In the genomic region with DNA sequence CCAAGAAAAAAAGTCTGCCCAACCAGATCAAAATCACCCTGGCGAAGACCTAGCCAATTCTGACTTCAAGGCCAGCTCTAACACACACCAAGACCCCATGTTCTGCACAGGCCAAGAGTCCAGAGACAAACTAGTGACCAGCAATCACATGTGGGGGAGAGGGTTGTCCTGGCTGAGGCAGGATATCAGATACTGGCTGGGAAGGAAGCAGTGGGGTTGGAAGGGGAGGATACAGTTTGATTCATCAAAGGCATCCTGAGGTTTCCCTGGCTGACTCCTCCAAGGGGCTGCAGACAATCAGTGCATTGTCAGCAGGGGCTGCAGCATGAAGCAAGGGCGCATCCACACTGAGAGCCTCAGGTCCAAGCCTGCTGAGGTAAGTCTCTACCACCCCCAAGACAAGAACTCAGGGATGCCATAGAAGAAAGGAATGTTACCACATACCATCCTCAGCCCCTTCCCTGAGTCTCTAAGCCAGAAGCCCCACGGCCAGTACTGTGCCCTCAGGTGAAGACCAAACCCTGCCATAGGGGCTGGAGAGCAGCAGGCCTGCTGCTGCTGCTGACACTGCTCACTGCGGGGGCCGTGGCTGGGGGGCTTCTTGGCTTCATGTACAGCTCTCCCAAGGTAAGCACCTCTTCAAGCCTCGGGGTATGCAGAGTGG, we compare ENCODE assay signal across 9 mouse cellular contexts. TPM values are rescaled to one million over a fixed set of nuclear protein-coding genes. Genes with fewer than 3 reads are reported as not detected.
DNase-seq lines count a peak whose midpoint lies in the region; ATAC-seq and TF ChIP-seq lines count a peak whose summit lies in the region.
"Had no signal": no experiment of that assay in that cellular context is flagged by ENCODE, and none has a peak within 500 bp of the region (broad histone marks: within the 10 kb centered on the region; RNA-seq: fewer than 3 reads in every experiment).

Gene Bricd5 (plus strand): TSS at position 273 of the 664 bp plus-strand sequence.

- H3K9me3 ChIP-seq in neural tube, embryonic 11.5 days (ENCODE audit: control insufficient read depth, low read length): no peaks in the 10 kb centered on the region
- no peaks in the 10 kb centered on the region for H3K9me3 ChIP-seq in liver, embryonic 15.5 days (replicated peaks)

- H3K36me3 ChIP-seq in neural tube, embryonic 11.5 days (ENCODE audit: control insufficient read depth, insufficient read depth, low read length): peaks cover 14% of the 10 kb centered on the region
- H3K36me3 ChIP-seq in liver, embryonic 15.5 days (replicated peaks): peaks cover 67% of the 10 kb centered on the region

- no peak within 1 kb of the TSS for H3K9ac ChIP-seq in neural tube, embryonic 11.5 days (ENCODE audit: low read length)
- peak within 1 kb of the TSS; percentile 96; the same call in 1 of the 2 replicates for H3K9ac ChIP-seq in liver, embryonic 15.5 days

- no peak for ATAC-seq in neural tube, embryonic 11.5 days (ENCODE audit: insufficient read depth, low FRiP score, low TSS enrichment)
- ATAC-seq in liver, embryonic 15.5 days (ENCODE audit: insufficient read depth): no peak
- no peak for ATAC-seq in CD4-positive, CD25-positive, alpha-beta regulatory T cell, adult 4 months

- H3K27me3 ChIP-seq in neural tube, embryonic 11.5 days (ENCODE audit: control insufficient read depth, insufficient read depth, low read length): no peaks in the 10 kb centered on the region
- H3K27me3 ChIP-seq in liver, embryonic 15.5 days: no peaks in the 10 kb centered on the region

- intact Hi-C loops in gastrocnemius, adult 2 months (cut with DNase I): no loop called here

- TF ChIP-seq CTCF in gastrocnemius, adult 2 months (IDR thresholded peaks at IDR 0.05): no peak

- 87% methylated on average over 6 of the region's 6 CpGs for WGBS in neural tube, embryonic 11.5 days
- WGBS in liver, embryonic 15.5 days (ENCODE audit: insufficient replicate concordance): 76% methylated on average over 6 of the region's 6 CpGs

- H3K4me2 ChIP-seq in neural tube, embryonic 11.5 days (ENCODE audit: low read depth): 0 out of 2 replicates have a peak within 1 kb of the TSS, but pooled peaks have one; percentile 4
- peak within 1 kb of the TSS; percentile 96 for H3K4me2 ChIP-seq in liver, embryonic 15.5 days

- peak within 1 kb of the TSS; percentile 91 for H3K4me3 ChIP-seq in gastrocnemius, adult 2 months
- H3K4me3 ChIP-seq in neural tube, embryonic 11.5 days (ENCODE audit: low read depth, low read length): 0 out of 2 replicates have a peak within 1 kb of the TSS, but pooled peaks have one; percentile 8
- peak within 1 kb of the TSS; percentile 95 for H3K4me3 ChIP-seq in liver, embryonic 15.5 days (replicated peaks)

- peak within 1 kb of the TSS; percentile 95 for H3K27ac ChIP-seq in gastrocnemius, adult 2 months
- H3K27ac ChIP-seq in neural tube, embryonic 11.5 days (ENCODE audit: low read depth, low read length): no peak within 1 kb of the TSS
- H3K27ac ChIP-seq in liver, embryonic 15.5 days (replicated peaks): peak within 1 kb of the TSS; percentile 97; the same call in 1 of the 2 replicates

- peaks cover 20% of the 10 kb centered on the region for H3K4me1 ChIP-seq in neural tube, embryonic 11.5 days (ENCODE audit: control insufficient read depth, insufficient read depth, low read length)
- H3K4me1 ChIP-seq in liver, embryonic 15.5 days (replicated peaks): peaks cover 62% of the 10 kb centered on the region

- DNase-seq in gastrocnemius, adult 2 months: no peak
- no peak for DNase-seq in gastrocnemius, postnatal 4 days (ENCODE audit: low spot score in 2 of 2)
- DNase-seq in neural tube, embryonic 11.5 days (ENCODE audit: low spot score): no peak
- DNase-seq in neural tube, embryonic 10.5 days (ENCODE audit: extremely low spot score, low spot score): no peak
- DNase-seq in frontal cortex, adult 2 months (ENCODE audit: extremely low spot score in 1 of 2, low spot score in 1 of 2): no peak
- DNase-seq in spleen, postnatal 4 days (ENCODE audit: low spot score in 2 of 2): no peak
- DNase-seq: B cell, adult 2 months had no signal

RNA-seq across cellular contexts. Expression of gene Bricd5, which starts in this region (rescaled TPM):
- total RNA-seq in gastrocnemius, adult 2 months (2021): not detected
- total RNA-seq in gastrocnemius, postnatal 4 days (2021): 1 to 10 TPM in 1 of 2 experiments, under 1 TPM in 1; 0.91 to 1.5 TPM
- polyA plus RNA-seq in neural tube, embryonic 11.5 days (2014; fragmentation: Nextera tagmentation; extraction: Ambion mirVana): 0.33 and 0.51 TPM in 2 replicates
- 0.13 TPM in 1 of 2 replicates, not detected in the other for polyA plus RNA-seq in liver, embryonic 15.5 days (2015; fragmentation: Nextera tagmentation; extraction: Ambion mirVana)
- 2.1 and 2.6 TPM in 2 replicates for polyA plus RNA-seq in frontal cortex, adult 2 months (2012; rRNA removed)
- not detected for polyA plus RNA-seq in CD4-positive, CD25-positive, alpha-beta regulatory T cell, adult 4 months (2017; shearing (Covaris generic))

Comparison
In these comparisons a context has a peak if more than half of its experiments do, and no peak if none do; other contexts are left out.
1. H3K4me3 ChIP-seq: peak in every context shown above with its lines; median percentile 95 in liver, embryonic 15.5 days; 91 in gastrocnemius, adult 2 months; 8 in neural tube, embryonic 11.5 days.